Mouse (Mus musculus) midbrain, embryonic 10.5 days (tissue): ENCODE data around the gene Cdc20b. TPM values are rescaled to one million over a fixed set of nuclear protein-coding genes. Genes with fewer than 3 reads are reported as not detected.

Experiments used
- DNase-seq: peaks from one replicate; pipeline ENCODE4 v3.0.0-alpha.2; 2017; ENCODE audit warnings: low spot score
- H3K27ac ChIP-seq: fragments of 300-500 bp; sonication (generic); replicated peaks from 2 replicates; pipeline ENCODE4 v1.5.1; 2016; ENCODE audit warnings: mild to moderate bottlenecking
- H3K27me3 ChIP-seq: fragments of 300-500 bp; sonication (generic); 2 replicates; pipeline ENCODE4 v1.6.1; 2016; ENCODE audit warnings: low read depth, mild to moderate bottlenecking; ENCODE audit not compliant: poor library complexity, severe bottlenecking
- H3K36me3 ChIP-seq: fragments of 300-500 bp; sonication (generic); 2 replicates; pipeline ENCODE4 v1.6.1; 2016; ENCODE audit warnings: mild to moderate bottlenecking, moderate library complexity
- H3K4me1 ChIP-seq: fragments of 300-500 bp; sonication (generic); 2 replicates; pipeline ENCODE4 v1.6.1; 2016
- H3K4me3 ChIP-seq: fragments of 300-500 bp; sonication (generic); 2 replicates; pipeline ENCODE4 v1.5.1; 2016; ENCODE audit warnings: mild to moderate bottlenecking, moderate library complexity
- H3K9me3 ChIP-seq: fragments of 300-500 bp; sonication (generic); replicated peaks from 2 replicates; pipeline ENCODE4 v1.6.1; 2016; ENCODE audit warnings: mild to moderate bottlenecking
- WGBS: fragments of 180-500 bp; shearing (Covaris S2); methylation state at CpG from one replicate; pipeline ENCODE4 v1.1.7; 2016; 5-methylcytosine and 5-hydroxymethylcytosine counted together
- polyA plus RNA-seq: library from polyadenylated mRNA; unstranded; fragments of >200 nt; fragmentation: Nextera tagmentation; extraction: Ambion mirVana; gene quantifications from 2 replicates; pipeline ENCODE4 v1.2.1, GENCODE M21; 2016

Gene Cdc20b
- polyA plus RNA-seq, 1 experiment from 2014 or later = 0.17 TPM

DNA sequence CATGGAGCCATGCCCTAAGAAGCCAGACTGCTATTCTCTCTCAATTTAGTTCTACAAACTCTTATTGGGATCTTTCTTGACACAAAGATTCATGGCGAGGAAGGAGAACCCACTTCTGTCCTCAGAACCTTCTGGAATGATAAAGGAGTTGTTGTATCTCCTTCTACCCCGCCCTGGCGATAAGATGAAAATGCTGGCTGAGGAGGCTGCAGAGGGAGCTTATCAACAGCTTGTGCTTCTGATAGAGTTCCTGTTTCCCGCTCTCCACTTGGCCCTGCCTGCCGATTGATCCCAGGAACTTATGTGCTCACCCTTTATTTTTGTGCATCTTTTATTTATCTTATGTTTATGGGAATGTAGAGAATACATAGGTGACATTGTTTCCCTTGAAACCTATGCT lies 49.8 kb downstream of the Cdc20b start:
- Histone ChIP-seq H3K4me3 (no peak overlapping the region), H3K36me3 (no peaks in the 10 kb centered on the region), H3K4me1 (peaks cover 13% of the 10 kb centered on the region), H3K9me3 (no peaks in the 10 kb centered on the region), H3K27me3 (no peaks in the 10 kb centered on the region), H3K27ac (no peak overlapping the region)
- 78% methylated on average over 5 of the region's 5 CpGs for WGBS
- DNase-seq = no peak

DNA sequence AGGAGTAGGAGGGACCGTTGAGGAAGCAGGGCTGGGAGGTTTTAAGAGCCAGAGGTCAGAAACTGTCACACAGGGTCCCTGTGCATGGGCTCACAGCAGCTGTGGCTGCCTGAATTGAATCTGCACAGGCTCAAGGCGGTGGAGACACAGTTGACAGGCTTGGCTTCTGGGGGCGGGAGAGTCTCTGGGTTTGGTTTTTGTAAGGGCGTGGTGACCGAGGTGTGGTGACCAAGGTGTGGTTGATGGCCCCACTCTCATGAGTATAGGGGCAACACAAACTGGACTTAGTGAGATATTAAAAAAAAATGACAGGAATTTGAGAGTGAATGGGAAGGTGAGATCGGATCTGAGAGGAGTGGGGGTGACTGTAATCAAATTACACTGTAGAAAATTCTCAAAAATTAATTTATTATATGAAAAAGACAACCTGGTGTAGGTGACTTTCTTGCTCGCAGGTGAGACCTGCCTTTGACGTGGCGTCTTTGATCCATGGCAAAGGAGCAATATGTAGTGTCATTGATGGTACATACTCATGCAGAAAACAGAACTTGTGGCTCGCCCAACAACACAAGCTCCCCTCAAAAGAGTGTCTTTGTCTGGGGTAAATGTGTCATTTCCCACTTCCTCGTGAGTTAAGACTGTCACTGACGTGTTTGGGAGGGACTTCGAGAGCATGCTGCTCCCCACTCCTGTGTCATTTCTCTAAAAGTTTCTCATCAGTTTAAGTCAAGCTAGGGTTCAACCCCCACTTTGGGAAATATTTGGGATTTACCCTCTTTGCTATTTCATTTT lies 52.5 kb downstream of the Cdc20b start:
- no peak for DNase-seq
- H3K27ac ChIP-seq = no peak overlapping the region
- H3K27me3 ChIP-seq = no peaks in the 10 kb centered on the region
- no peaks in the 10 kb centered on the region for H3K9me3 ChIP-seq
- peaks cover 8% of the 10 kb centered on the region for H3K4me1 ChIP-seq
- no peaks in the 10 kb centered on the region for H3K36me3 ChIP-seq
- 87% methylated on average over 13 of the region's 13 CpGs for WGBS
- H3K4me3 ChIP-seq = no peak overlapping the region

DNA sequence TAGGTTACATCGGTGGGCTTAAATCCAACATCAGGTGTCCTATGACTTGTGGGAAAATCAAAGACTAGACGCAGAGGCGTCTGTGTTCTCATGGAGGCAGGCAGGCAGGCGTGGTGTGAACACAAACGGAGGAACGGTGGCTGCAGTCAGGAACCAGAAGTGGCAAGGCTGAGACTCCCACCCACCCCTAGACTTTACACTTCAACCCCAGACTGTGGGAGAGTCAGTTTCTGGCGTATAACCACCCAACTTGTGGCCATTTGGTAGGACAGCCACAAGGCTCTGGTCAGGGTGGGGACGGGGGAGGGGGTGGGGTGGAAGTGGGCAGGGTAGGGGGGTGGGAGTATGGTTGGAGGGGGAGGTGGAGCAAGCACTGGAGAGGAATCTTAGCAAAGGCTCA lies 55.6 kb downstream of the Cdc20b start:
- no peaks in the 10 kb centered on the region for H3K36me3 ChIP-seq
- H3K27me3 ChIP-seq = no peaks in the 10 kb centered on the region
- no peaks in the 10 kb centered on the region for H3K4me1 ChIP-seq
- no peak overlapping the region for H3K4me3 ChIP-seq
- DNase-seq = no peak
- no peaks in the 10 kb centered on the region for H3K9me3 ChIP-seq
- 85% methylated on average over 8 of the region's 8 CpGs for WGBS
- no peak overlapping the region for H3K27ac ChIP-seq

DNA sequence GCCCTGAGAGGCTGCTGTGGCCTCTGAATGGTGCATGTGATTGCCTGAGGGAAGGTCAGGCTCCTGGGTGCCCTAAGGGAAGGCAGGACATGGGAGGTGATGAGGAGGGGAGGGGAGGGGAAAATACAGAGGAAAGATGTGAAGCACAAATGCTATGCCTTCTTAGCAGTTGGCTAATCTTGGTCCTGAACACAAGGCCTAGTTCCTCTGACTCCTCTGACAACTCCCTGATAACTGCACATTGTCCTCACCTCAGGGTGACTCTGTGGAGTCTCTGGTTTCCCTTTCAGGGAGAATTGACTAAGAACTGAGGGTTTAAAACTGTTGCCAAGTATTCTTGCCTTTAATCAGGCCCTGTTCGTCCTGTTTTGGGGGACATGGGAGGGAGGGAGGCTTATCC lies 59.7 kb downstream of the Cdc20b start:
- H3K4me3 ChIP-seq = no peak overlapping the region

DNA sequence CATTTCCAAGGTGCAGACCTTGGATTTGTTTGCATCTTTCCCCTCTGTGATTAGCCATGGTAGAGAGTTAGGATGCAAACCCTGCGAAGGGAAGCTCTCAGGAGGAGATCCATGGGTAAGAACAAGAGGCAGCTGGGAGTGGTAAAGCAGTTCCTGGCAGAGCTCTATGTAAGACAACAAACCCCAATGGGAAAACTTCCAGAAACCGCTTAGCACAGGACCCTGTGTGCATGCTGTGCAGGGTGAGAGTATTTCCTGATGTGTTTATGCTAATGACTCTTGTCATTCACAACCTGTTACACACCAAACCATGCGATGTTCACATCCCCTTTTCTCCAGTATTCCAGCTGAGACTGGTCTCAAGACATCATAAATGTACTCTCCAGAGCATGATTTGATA lies 62.1 kb downstream of the Cdc20b start:
- H3K27me3 ChIP-seq = no peaks in the 10 kb centered on the region
- H3K4me1 ChIP-seq = no peaks in the 10 kb centered on the region
- DNase-seq = no peak
- 87% methylated on average over 3 of the region's 3 CpGs for WGBS
- H3K4me3 ChIP-seq = no peak overlapping the region
- no peaks in the 10 kb centered on the region for H3K9me3 ChIP-seq
- no peaks in the 10 kb centered on the region for H3K36me3 ChIP-seq
- no peak overlapping the region for H3K27ac ChIP-seq

More for the DNA sequence above, 59.7 kb downstream of the Cdc20b start:
- 60% methylated on average over 1 of the region's 1 CpGs for WGBS
- no peak for DNase-seq
- no peak overlapping the region for H3K27ac ChIP-seq
- no peaks in the 10 kb centered on the region for H3K4me1 ChIP-seq
- H3K9me3 ChIP-seq = no peaks in the 10 kb centered on the region
- no peaks in the 10 kb centered on the region for H3K27me3 ChIP-seq
- no peaks in the 10 kb centered on the region for H3K36me3 ChIP-seq

DNA sequence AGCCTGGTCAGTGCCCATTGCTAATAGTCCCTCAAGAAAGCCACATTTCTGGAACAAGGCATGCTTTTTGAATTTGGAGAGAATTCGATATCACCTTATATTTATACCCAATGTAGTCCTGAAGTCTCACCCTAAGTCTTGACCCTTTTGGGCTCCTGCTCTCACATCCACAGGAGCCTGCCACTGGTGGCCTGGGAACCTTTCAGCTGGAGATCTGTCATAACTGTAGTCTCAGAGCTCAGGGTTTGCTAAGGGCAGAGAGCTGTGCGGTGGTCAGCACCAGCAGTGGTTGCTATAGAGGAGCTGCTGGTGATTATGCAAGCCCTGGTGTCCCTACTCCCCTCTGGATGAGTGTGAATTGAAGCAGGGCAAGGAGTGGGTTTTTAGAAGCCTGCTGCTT lies 63.5 kb downstream of the Cdc20b start:
- no peaks in the 10 kb centered on the region for H3K36me3 ChIP-seq
- no peak overlapping the region for H3K27ac ChIP-seq
- H3K4me3 ChIP-seq = no peak overlapping the region
- H3K4me1 ChIP-seq = no peaks in the 10 kb centered on the region
- no peaks in the 10 kb centered on the region for H3K27me3 ChIP-seq
- 90% methylated on average over 2 of the region's 2 CpGs for WGBS
- no peaks in the 10 kb centered on the region for H3K9me3 ChIP-seq
- DNase-seq = no peak

DNA sequence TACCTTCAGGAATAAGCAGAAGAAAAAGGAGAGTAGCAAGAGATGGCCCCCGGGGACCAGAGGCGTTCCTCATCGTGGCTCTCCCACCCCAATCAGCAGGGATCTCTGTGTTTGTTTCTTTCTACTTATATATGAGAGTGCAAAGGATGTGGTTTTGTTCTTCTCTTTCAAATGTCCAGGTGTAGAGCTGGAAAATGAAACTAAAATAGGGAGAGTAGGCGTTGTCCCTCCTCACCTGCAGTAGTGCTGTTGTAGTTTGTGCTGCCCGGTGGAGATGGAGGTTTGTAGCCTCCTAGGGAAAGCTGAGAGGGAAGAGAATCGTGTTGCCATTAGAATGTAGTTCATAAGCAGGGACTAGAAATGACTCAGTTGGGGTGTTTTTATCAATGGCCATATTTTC lies 66.0 kb downstream of the Cdc20b start, which contains the start of gene Gzma:
TSS of gene Gzma (minus strand) at position 103 of the 400 bp plus-strand sequence.
- Histone ChIP-seq H3K27ac (no peak within 1 kb of the TSS), H3K27me3 (no peaks in the 10 kb centered on the region), H3K4me1 (no peaks in the 10 kb centered on the region), H3K36me3 (no peaks in the 10 kb centered on the region), H3K9me3 (no peaks in the 10 kb centered on the region), H3K4me3 (no peak within 1 kb of the TSS)
- WGBS = 86% methylated on average over 6 of the region's 6 CpGs
- DNase-seq = no peak

DNA sequence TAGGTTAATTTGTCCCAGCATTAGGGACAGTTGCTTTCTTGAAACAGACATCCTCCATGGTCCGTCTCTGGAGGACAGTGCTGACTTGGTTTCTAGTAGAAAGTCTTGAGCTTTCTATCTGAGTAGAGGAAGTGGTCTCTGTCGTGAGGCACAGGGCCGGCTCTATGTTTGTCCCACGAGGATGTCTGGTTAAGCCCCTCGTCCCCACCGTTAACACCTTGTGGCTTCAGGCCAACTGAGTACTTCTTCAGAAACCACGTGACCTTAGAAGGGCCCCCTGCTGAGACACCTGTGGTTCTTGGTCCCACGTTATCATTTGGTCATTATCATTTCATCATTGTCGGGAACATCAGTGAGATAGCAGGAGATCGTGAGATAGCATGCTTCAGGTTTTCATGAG lies 66.9 kb downstream of the Cdc20b start:
- Histone ChIP-seq H3K4me3 (no peak overlapping the region), H3K9me3 (no peaks in the 10 kb centered on the region), H3K27me3 (no peaks in the 10 kb centered on the region), H3K36me3 (no peaks in the 10 kb centered on the region), H3K4me1 (no peaks in the 10 kb centered on the region), H3K27ac (no peak overlapping the region)
- WGBS = 83% methylated on average over 10 of the region's 10 CpGs
- DNase-seq = no peak

DNA sequence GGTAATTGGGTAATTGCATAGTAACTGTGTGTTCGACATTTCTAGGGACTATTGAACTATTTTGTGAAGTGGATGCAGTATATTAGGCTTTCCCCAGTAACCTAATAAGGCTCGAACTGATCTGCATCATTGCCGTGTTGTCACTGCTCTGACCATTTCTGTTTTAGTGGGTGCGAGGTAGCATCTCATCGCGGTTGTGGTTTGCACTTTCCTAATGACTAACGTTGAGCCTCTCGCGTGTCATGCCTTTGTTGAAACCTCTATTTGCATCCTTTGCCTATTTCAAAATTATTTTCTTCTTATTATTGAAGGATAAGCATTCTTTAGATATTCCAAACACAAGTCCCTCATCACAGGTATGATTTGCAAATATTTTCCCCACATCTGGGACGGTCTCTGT lies 69.8 kb downstream of the Cdc20b start:
- no peak for DNase-seq
- H3K27ac ChIP-seq = no peak overlapping the region
- H3K27me3 ChIP-seq = no peaks in the 10 kb centered on the region
- H3K4me1 ChIP-seq = no peaks in the 10 kb centered on the region
- no peaks in the 10 kb centered on the region for H3K9me3 ChIP-seq
- H3K36me3 ChIP-seq = no peaks in the 10 kb centered on the region
- no peak overlapping the region for H3K4me3 ChIP-seq
- 93% methylated on average over 10 of the region's 10 CpGs for WGBS

DNA sequence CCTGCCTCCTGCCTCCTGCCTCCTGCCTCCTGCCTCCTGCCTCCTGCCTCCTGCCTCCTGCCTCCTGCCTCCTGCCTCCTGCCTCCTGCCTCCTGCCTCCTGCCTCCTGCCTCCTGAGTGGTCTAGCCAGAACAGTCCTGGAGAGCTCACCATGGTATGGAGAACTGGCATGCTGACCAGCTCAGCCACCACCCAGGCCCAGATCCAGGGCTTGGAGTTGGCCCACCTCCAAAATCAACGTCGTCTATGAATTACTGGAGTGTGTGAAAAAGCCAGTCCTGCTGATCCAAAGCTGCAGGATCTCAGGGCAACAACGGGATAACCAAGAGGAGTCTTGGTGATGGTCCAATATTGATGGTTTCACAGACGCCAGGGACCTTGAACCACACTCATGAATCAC lies 84.1 kb downstream of the Cdc20b start:
- no peaks in the 10 kb centered on the region for H3K4me1 ChIP-seq
- no peaks in the 10 kb centered on the region for H3K9me3 ChIP-seq
- no peak overlapping the region for H3K27ac ChIP-seq
- no peak overlapping the region for H3K4me3 ChIP-seq
- no peaks in the 10 kb centered on the region for H3K36me3 ChIP-seq
- WGBS = 93% methylated on average over 4 of the region's 4 CpGs
- no peak for DNase-seq
- no peaks in the 10 kb centered on the region for H3K27me3 ChIP-seq

DNA sequence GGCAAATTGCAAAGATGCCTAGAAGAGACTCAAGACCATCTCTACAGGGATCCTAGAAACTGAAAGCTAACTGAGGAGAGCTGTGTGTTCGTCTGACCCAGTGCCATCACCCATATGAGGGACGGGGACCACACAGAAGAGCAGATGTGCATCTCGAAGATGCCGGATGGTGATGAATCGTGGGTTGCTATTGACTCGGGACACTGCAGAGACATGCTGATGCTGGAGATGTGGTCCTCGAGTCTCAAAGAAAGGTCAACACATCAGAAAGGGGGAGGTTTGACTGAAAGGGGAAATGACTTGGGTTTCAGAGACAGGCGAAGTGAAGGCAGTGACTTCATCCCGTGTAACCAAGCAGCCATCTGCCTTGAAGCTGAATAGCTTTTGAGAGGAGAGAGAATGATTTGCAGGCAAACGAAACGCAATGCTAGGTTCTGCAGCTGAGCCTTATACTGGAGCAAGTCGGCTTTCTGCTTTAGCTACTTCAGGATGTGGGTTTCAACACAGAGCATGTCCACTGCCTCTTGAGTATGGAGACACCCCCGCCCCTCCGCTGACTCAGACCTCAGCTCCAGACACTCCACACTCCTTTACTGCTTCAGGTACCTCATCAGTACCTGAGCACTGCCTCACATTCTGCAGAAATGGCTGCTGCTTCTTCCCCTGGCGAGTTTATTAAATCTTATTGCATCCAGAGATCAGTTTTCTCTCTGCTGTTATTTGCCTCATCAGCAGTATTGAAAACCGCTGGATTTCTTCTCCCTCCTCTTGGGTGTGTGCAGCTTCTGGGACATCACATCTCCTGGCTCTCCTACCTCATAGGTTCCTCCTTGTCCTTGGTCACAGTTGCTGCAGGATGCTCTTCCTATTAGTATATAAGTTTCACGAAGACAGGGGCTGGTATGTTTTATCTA lies 85.7 kb downstream of the Cdc20b start:
- no peaks in the 10 kb centered on the region for H3K36me3 ChIP-seq
- DNase-seq = no peak
- WGBS = 89% methylated on average over 17 of the region's 17 CpGs
- no peak overlapping the region for H3K4me3 ChIP-seq
- no peaks in the 10 kb centered on the region for H3K4me1 ChIP-seq
- no peak overlapping the region for H3K27ac ChIP-seq
- no peaks in the 10 kb centered on the region for H3K27me3 ChIP-seq
- no peaks in the 10 kb centered on the region for H3K9me3 ChIP-seq

DNA sequence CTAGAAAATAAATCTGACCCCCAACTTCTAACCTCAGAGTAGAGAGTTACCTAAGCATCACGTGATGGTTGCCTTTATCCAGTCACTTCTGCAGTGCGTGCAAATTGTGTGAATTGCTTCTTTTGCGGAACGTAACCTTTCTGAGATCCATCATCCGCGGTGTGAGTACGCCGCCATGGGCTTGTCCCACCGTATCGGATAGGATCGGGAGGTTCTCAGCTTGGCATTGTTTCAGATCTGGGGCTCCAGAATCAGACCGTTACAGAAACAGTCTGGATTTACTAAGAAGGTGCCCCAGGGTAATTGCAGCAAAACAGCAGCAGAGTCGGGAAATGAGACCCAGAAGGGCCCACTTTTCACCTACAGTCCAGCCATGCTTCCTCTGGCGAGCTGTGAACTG lies 86.4 kb downstream of the Cdc20b start:
- 92% methylated on average over 14 of the region's 14 CpGs for WGBS
- H3K4me3 ChIP-seq = no peak overlapping the region
- no peak for DNase-seq
- H3K27me3 ChIP-seq = no peaks in the 10 kb centered on the region
- no peaks in the 10 kb centered on the region for H3K36me3 ChIP-seq
- no peaks in the 10 kb centered on the region for H3K4me1 ChIP-seq
- no peak overlapping the region for H3K27ac ChIP-seq
- no peaks in the 10 kb centered on the region for H3K9me3 ChIP-seq

DNA sequence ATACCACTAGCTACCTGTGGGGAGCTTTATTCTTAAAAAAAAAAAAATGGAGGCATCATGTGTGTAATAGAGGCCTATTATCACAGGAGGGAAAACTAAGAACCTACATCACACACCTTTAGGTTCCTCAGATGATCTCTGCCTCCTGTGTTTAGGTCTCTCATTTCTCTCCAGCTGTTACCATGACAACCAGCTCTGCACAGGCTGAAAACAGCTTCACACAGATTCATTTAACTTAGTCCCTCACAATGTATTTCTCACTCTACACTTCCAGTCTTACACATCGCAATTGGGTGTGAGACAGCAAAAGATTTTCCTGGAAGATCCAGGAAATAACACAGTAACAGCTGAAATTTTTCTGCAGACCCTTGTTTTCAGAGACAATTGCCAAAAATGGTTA lies 95.1 kb downstream of the Cdc20b start:
- Histone ChIP-seq H3K27me3 (no peaks in the 10 kb centered on the region), H3K4me1 (no peaks in the 10 kb centered on the region), H3K4me3 (no peak overlapping the region), H3K27ac (no peak overlapping the region), H3K9me3 (no peaks in the 10 kb centered on the region), H3K36me3 (no peaks in the 10 kb centered on the region)
- WGBS = 92% methylated on average over 1 of the region's 1 CpGs
- no peak for DNase-seq
